Comparison of ENCODE assay signal across 8 mouse cellular contexts in the genomic region with DNA sequence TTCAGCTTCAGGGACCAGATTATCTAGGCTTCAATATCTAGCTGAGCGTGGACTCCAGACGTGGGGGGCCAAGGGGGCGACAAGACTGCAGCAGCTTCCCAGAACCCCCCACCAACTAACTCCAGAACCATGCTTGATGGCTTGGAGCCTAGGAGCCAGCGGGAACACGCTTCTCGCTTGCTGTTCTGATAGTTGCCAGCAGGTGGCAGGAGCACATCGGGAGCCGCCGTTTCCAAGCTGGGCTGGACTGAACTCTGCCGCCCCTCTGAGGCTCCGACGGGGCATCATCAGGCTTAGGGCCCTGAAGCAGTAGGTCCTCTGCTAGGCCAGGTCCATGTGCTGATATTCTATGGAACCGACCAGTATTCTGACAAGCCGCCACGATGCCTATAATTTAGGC. TPM values are rescaled to one million over a fixed set of nuclear protein-coding genes. Genes with fewer than 3 reads are reported as not detected.
DNase-seq lines count a peak whose midpoint lies in the region; ATAC-seq and TF ChIP-seq lines count a peak whose summit lies in the region.

No protein-coding gene starts in this region.

- peaks cover 10% of the 10 kb centered on the region; the same call in 1 of the 2 replicates for H3K36me3 ChIP-seq in intestine, postnatal 0 days (ENCODE audit: control insufficient read depth, insufficient read depth)
- peaks cover 3% of the 10 kb centered on the region; the same call in 1 of the 2 replicates for H3K36me3 ChIP-seq in limb, embryonic 11.5 days (ENCODE audit: control insufficient read depth, insufficient read depth, low read length)
- H3K36me3 ChIP-seq in midbrain, embryonic 15.5 days (replicated peaks) = no peaks in the 10 kb centered on the region

- H3K9ac ChIP-seq in intestine, postnatal 0 days (ENCODE audit: low read depth, low read length) = no peak overlapping the region
- H3K9ac ChIP-seq in limb, embryonic 11.5 days (ENCODE audit: low read length) = no peak overlapping the region
- H3K9ac ChIP-seq in midbrain, embryonic 15.5 days = no peak overlapping the region

- peaks cover 13% of the 10 kb centered on the region; the same call in 1 of the 2 replicates for H3K4me1 ChIP-seq in intestine, postnatal 0 days (replicated peaks; ENCODE audit: control insufficient read depth, insufficient read depth, low read length)
- no peaks in the 10 kb centered on the region for H3K4me1 ChIP-seq in limb, embryonic 11.5 days (ENCODE audit: control insufficient read depth, insufficient read depth, low read length)
- 0 out of 2 replicates have a peak, but pooled peaks cover 2% of the 10 kb centered on the region for H3K4me1 ChIP-seq in midbrain, embryonic 15.5 days

- no peak overlapping the region for H3K4me2 ChIP-seq in intestine, postnatal 0 days (replicated peaks; ENCODE audit: low read depth)
- no peak overlapping the region for H3K4me2 ChIP-seq in limb, embryonic 11.5 days (ENCODE audit: low read depth, severe bottlenecking)
- no peak overlapping the region for H3K4me2 ChIP-seq in midbrain, embryonic 15.5 days

- no peaks in the 10 kb centered on the region for H3K9me3 ChIP-seq in intestine, postnatal 0 days (ENCODE audit: control insufficient read depth)
- no peaks in the 10 kb centered on the region for H3K9me3 ChIP-seq in limb, embryonic 11.5 days (ENCODE audit: control insufficient read depth, low read length)
- no peaks in the 10 kb centered on the region for H3K9me3 ChIP-seq in midbrain, embryonic 15.5 days

- DNase-seq in layer of hippocampus, adult 11-12 months (ENCODE audit: low spot score) = peak; percentile 89
- DNase-seq in layer of hippocampus, adult 9-10 months (ENCODE audit: low spot score) = no peak
- peak; percentile 69 for DNase-seq in embryo, embryonic 11.5 days (ENCODE audit: low read depth, low spot score)
- DNase-seq in gastrocnemius, postnatal 4 days (ENCODE audit: low spot score in 2 of 2) = peak; percentile 85
- DNase-seq in limb, embryonic 11.5 days (ENCODE audit: low spot score) = peak; percentile 93
- peak; percentile 70 to 88 for DNase-seq in spleen, adult 18-20 months

- 4% methylated on average over 15 of the region's 15 CpGs for WGBS in intestine, postnatal 0 days
- 5% methylated on average over 15 of the region's 15 CpGs for WGBS in limb, embryonic 11.5 days
- 5% methylated on average over 15 of the region's 15 CpGs for WGBS in midbrain, embryonic 15.5 days

- TF ChIP-seq CTCF in intestine, postnatal 0 days (IDR thresholded peaks at IDR 0.05; ENCODE audit: low read depth) = peak; percentile 100

- no peaks in the 10 kb centered on the region for H3K27me3 ChIP-seq in intestine, postnatal 0 days (replicated peaks; ENCODE audit: control insufficient read depth, insufficient read depth, low read length)
- H3K27me3 ChIP-seq in limb, embryonic 11.5 days (ENCODE audit: control insufficient read depth, insufficient read depth, low read length) = no peaks in the 10 kb centered on the region
- H3K27me3 ChIP-seq in midbrain, embryonic 15.5 days (replicated peaks) = no peaks in the 10 kb centered on the region

- no peak overlapping the region for H3K27ac ChIP-seq in intestine, postnatal 0 days (ENCODE audit: low read depth, low read length)
- no peak overlapping the region for H3K27ac ChIP-seq in limb, embryonic 11.5 days (replicated peaks; ENCODE audit: low read depth, low read length)
- no peak overlapping the region for H3K27ac ChIP-seq in midbrain, embryonic 15.5 days

- no peak overlapping the region for H3K4me3 ChIP-seq in intestine, postnatal 0 days (ENCODE audit: low read depth, low read length)
- no peak overlapping the region for H3K4me3 ChIP-seq in limb, embryonic 11.5 days (ENCODE audit: low read depth, low read length)
- H3K4me3 ChIP-seq in midbrain, embryonic 15.5 days = no peak overlapping the region

- ATAC-seq in intestine, postnatal 0 days = peak; percentile 5; the same call in 1 of the 2 replicates
- 0 out of 2 replicates have a peak, but pooled peaks have one; percentile 52 for ATAC-seq in limb, embryonic 11.5 days (ENCODE audit: insufficient number of reproducible peaks, low FRiP score, low TSS enrichment, low read depth)
- peak; percentile 51; the same call in 1 of the 2 replicates for ATAC-seq in midbrain, embryonic 15.5 days (replicated peaks)

RNA-seq across cellular contexts. Expression of gene Get4, which starts 30.1 kb away (rescaled TPM):
- 10 to 100 TPM; 81.9 to 87.1 TPM for total RNA-seq in gastrocnemius, postnatal 4 days (2021)
- polyA plus RNA-seq in intestine, postnatal 0 days (2015; fragmentation: Nextera tagmentation; extraction: Ambion mirVana) = 127 and 129 TPM in 2 replicates
- polyA plus RNA-seq in limb, embryonic 11.5 days (2014; fragmentation: Nextera tagmentation; extraction: Ambion mirVana) = 148 and 159 TPM in 2 replicates
- 119 and 127 TPM in 2 replicates for polyA plus RNA-seq in midbrain, embryonic 15.5 days (2015; fragmentation: Nextera tagmentation; extraction: Ambion mirVana)

RNA-seq across cellular contexts. Expression of gene Adap1, which starts 43.2 kb away (rescaled TPM):
- total RNA-seq in gastrocnemius, postnatal 4 days (2021) = 1 to 10 TPM; 5.4 to 6.9 TPM
- polyA plus RNA-seq in intestine, postnatal 0 days (2015; fragmentation: Nextera tagmentation; extraction: Ambion mirVana) = 33.4 and 33.8 TPM in 2 replicates
- 0.17 and 0.69 TPM in 2 replicates for polyA plus RNA-seq in limb, embryonic 11.5 days (2014; fragmentation: Nextera tagmentation; extraction: Ambion mirVana)
- 115 and 118 TPM in 2 replicates for polyA plus RNA-seq in midbrain, embryonic 15.5 days (2015; fragmentation: Nextera tagmentation; extraction: Ambion mirVana)

Comparison
In these comparisons a context has a peak if more than half of its experiments do, and no peak if none do; other contexts are left out.
1. RNA of gene Adap1, which starts 43.2 kb away (polyA plus RNA-seq): 115 to 118 TPM in midbrain, embryonic 15.5 days and 33.4 to 33.8 TPM in intestine, postnatal 0 days; 0.17 to 0.69 TPM in limb, embryonic 11.5 days; every median in the first group is over 10 times any median in the second.
2. Peak in every context shown above with its lines, with median percentiles within 50 percentile points of each other: ATAC-seq.